Mouse (Mus musculus): ENCODE data around the gene Pard3.

DNA sequence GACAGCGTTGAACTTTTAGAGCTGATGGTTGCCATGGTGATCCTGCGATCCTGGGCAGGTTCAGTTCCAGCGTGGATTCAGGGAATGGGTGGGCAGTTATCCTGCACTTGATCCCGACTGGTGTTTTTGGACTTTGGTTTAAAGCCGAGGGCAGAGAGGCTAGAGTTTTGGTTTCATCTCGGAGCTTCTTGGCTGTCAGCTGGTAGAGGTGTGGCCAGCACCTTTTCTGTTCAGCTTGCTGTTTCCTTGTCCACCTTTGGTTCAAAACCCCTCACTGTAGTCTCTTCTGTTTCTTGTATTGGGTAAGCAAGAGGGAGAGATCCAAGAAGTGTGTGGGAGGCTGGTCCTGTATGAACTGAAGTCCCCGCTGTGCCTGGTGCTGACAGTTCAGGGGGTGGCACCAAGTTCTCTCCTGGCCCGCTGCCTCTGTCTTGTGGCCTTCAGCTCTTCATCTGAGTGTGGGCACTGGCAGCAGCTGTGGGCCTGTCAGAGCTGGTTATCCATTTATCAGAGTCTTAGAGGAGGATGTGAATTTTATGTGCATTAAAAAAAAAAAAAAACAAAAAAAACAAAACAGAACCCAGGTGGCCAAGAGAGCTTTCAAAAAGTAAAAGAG, 65.2 kb downstream of the Pard3 start:
- TF ChIP-seq ELF1 (IDR thresholded peaks at IDR 0.05; ENCODE audit: low read depth, low read length) (no peak), EP300 (IDR thresholded peaks at IDR 0.05; ENCODE audit: low read length) (no peak), UBTF (IDR thresholded peaks at IDR 0.05; ENCODE audit: low read depth, low read length) (no peak), CTCF (conservative IDR thresholded peaks at IDR 0.05 in 1 of 2, IDR thresholded peaks at IDR 0.05 in 1 of 2; ENCODE audit: low read depth in 2 of 2, low read length in 2 of 2) (no peak), MAZ (IDR thresholded peaks at IDR 0.05; ENCODE audit: low read depth, low read length) (no peak), USF1 (IDR thresholded peaks at IDR 0.05; ENCODE audit: low read depth, low read length) (no peak), E2F4 (IDR thresholded peaks at IDR 0.05; ENCODE audit: insufficient replicate concordance, low read depth, low read length) (no peak), CHD1 (IDR thresholded peaks at IDR 0.05; ENCODE audit: low read depth, low read length) (no peak), POLR2A (IDR thresholded peaks at IDR 0.05; ENCODE audit: low read depth, low read length) (no peak), NRF1 (IDR thresholded peaks at IDR 0.05; ENCODE audit: low read depth, low read length) (no peak)
